Mouse (Mus musculus) MEL (cell line): ENCODE results near the gene Fblim1. TPM values are rescaled to one million over a fixed set of nuclear protein-coding genes. Genes with fewer than 3 reads are reported as not detected.

Experiments used
- DNase-seq: peaks from one replicate; pipeline ENCODE4 v3.0.0; 2011; ENCODE audit warnings: low read depth, low spot score
- H3K27ac ChIP-seq: 2 replicates; pipeline ENCODE4 v1.5.1; 2012; ENCODE audit warnings: low read depth, mild to moderate bottlenecking, control low read depth, low read length, moderate library complexity; ENCODE audit not compliant: control insufficient read depth
- H3K27me3 ChIP-seq, 2 experiments: fragments of 150-350 bp in 1 of 2; sonication (generic) in 1 of 2; 2 replicates each; pipeline ENCODE4 v1.6.1; 2012; ENCODE audit warnings: low read length in 2 of 2, mild to moderate bottlenecking in 2 of 2, improper control_type of control experiment in 1 of 2, moderate library complexity in 1 of 2; ENCODE audit not compliant: insufficient read depth in 2 of 2, control insufficient read depth in 1 of 2
- H3K36me3 ChIP-seq, 2 experiments: 2 replicates each; pipeline ENCODE4 v1.6.1; 2012 to 2014; ENCODE audit warnings: low read length in 2 of 2, improper control_type of control experiment in 1 of 2, inconsistent platforms in 1 of 2, mild to moderate bottlenecking in 1 of 2; ENCODE audit not compliant: insufficient read depth in 2 of 2, control insufficient read depth in 1 of 2
- H3K4me1 ChIP-seq, 2 experiments: fragments of 150-350 bp in 1 of 2; sonication (generic) in 1 of 2; 2 replicates each; pipeline ENCODE4 v1.6.1; 2012; ENCODE audit warnings: low read length in 2 of 2, improper control_type of control experiment in 1 of 2, mild to moderate bottlenecking in 1 of 2; ENCODE audit not compliant: insufficient read depth in 2 of 2, control insufficient read depth in 1 of 2
- H3K4me3 ChIP-seq, 2 experiments: fragments of 150-350 bp in 1 of 2; sonication (generic) in 1 of 2; 2 replicates each; pipeline ENCODE4 v1.5.1; 2012; ENCODE audit warnings: low read depth in 2 of 2, low read length in 2 of 2, mild to moderate bottlenecking in 2 of 2, moderate library complexity in 2 of 2, control low read depth in 1 of 2, improper control_type of control experiment in 1 of 2; ENCODE audit not compliant: control insufficient read depth in 1 of 2, insufficient read depth in 1 of 2
- H3K79me2 ChIP-seq: 2 replicates; pipeline ENCODE4 v1.6.1; 2012; ENCODE audit warnings: mild to moderate bottlenecking, low read length, moderate library complexity; ENCODE audit not compliant: control insufficient read depth, poor library complexity, insufficient read depth
- H3K9ac ChIP-seq: 2 replicates; pipeline ENCODE4 v1.6.1; 2012; ENCODE audit warnings: low read depth, mild to moderate bottlenecking, control low read depth, low read length, moderate library complexity; ENCODE audit not compliant: control insufficient read depth, poor library complexity, severe bottlenecking
- H3K9me3 ChIP-seq: fragments of 150-350 bp; sonication (generic); replicated peaks from 2 replicates; pipeline ENCODE4 v1.6.1; 2012; ENCODE audit warnings: mild to moderate bottlenecking, low read length, improper control_type of control experiment, moderate library complexity; ENCODE audit not compliant: insufficient read depth
- BHLHE40 ChIP-seq: IDR thresholded peaks from 2 replicates; pipeline ENCODE4 v1.6.1; 2012; ENCODE audit warnings: low read depth, mild to moderate bottlenecking, inconsistent platforms, low read length, improper control_type of control experiment, borderline replicate concordance
- CHD1 ChIP-seq: IDR thresholded peaks from 2 replicates; pipeline ENCODE4 v1.6.1; 2012; ENCODE audit warnings: low read depth, mild to moderate bottlenecking, inconsistent platforms, low read length, improper control_type of control experiment
- CHD2 ChIP-seq: IDR thresholded peaks from 2 replicates; pipeline ENCODE4 v1.6.1; 2011; ENCODE audit warnings: low read length, improper control_type of control experiment
- ELF1 ChIP-seq: IDR thresholded peaks from 2 replicates; pipeline ENCODE4 v1.6.1; 2014; ENCODE audit warnings: low read depth, mild to moderate bottlenecking, inconsistent platforms, low read length, improper control_type of control experiment, moderate library complexity
- EP300 ChIP-seq, 2 experiments: IDR thresholded peaks; 2 replicates each; pipeline ENCODE4 v1.6.1; 2011; ENCODE audit warnings: improper control_type of control experiment in 2 of 2, low read length in 2 of 2, low read depth in 1 of 2, mild to moderate bottlenecking in 1 of 2
- ETS1 ChIP-seq: IDR thresholded peaks from 2 replicates; pipeline ENCODE4 v1.6.1; 2012; ENCODE audit warnings: low read depth, mild to moderate bottlenecking, inconsistent platforms, low read length, improper control_type of control experiment, moderate library complexity
- GABPA ChIP-seq: IDR thresholded peaks from 2 replicates; pipeline ENCODE4 v1.6.1; 2012; ENCODE audit warnings: low read depth, mild to moderate bottlenecking, inconsistent platforms, low read length, improper control_type of control experiment, moderate library complexity
- JUND ChIP-seq: IDR thresholded peaks from 2 replicates; pipeline ENCODE4 v1.6.1; 2011; ENCODE audit warnings: low read depth, mild to moderate bottlenecking, improper control_type of control experiment, low read length
- MAX ChIP-seq: IDR thresholded peaks from 2 replicates; pipeline ENCODE4 v1.6.1; 2011; ENCODE audit warnings: low read length, improper control_type of control experiment
- MAZ ChIP-seq: IDR thresholded peaks from 2 replicates; pipeline ENCODE4 v1.6.1; 2012; ENCODE audit warnings: low read depth, mild to moderate bottlenecking, inconsistent platforms, low read length, improper control_type of control experiment
- MEF2A ChIP-seq: IDR thresholded peaks from 2 replicates; pipeline ENCODE4 v1.6.1; 2014; ENCODE audit warnings: low read depth, mild to moderate bottlenecking, inconsistent platforms, low read length, improper control_type of control experiment; ENCODE audit not compliant: poor library complexity, insufficient replicate concordance, severe bottlenecking; ENCODE audit errors: extremely low read depth
- MXI1 ChIP-seq: IDR thresholded peaks from 2 replicates; pipeline ENCODE4 v1.6.1; 2011; ENCODE audit warnings: mild to moderate bottlenecking, low read depth, low read length, improper control_type of control experiment
- MYB ChIP-seq: IDR thresholded peaks from 2 replicates; pipeline ENCODE4 v1.6.1; 2011; ENCODE audit warnings: mild to moderate bottlenecking, low read depth, low read length, improper control_type of control experiment
- NELFE ChIP-seq: IDR thresholded peaks from 2 replicates; pipeline ENCODE4 v1.6.1; 2011; ENCODE audit warnings: low read depth, low read length, improper control_type of control experiment
- NRF1 ChIP-seq: IDR thresholded peaks from 2 replicates; pipeline ENCODE4 v1.6.1; 2014; ENCODE audit warnings: low read depth, mild to moderate bottlenecking, inconsistent platforms, low read length, improper control_type of control experiment, moderate library complexity; ENCODE audit not compliant: poor library complexity, insufficient read depth, severe bottlenecking
- POLR2AphosphoS2 ChIP-seq: IDR thresholded peaks from 2 replicates; pipeline ENCODE4 v1.6.1; 2011; ENCODE audit warnings: low read length, improper control_type of control experiment
- RAD21 ChIP-seq: IDR thresholded peaks from 2 replicates; pipeline ENCODE4 v1.6.1; 2011; ENCODE audit warnings: mild to moderate bottlenecking, low read depth, low read length, improper control_type of control experiment
- RCOR1 ChIP-seq: IDR thresholded peaks from 2 replicates; pipeline ENCODE4 v1.6.1; 2012; ENCODE audit warnings: low read depth, mild to moderate bottlenecking, inconsistent platforms, low read length, improper control_type of control experiment
- SMC3 ChIP-seq: IDR thresholded peaks from 2 replicates; pipeline ENCODE4 v1.6.1; 2011; ENCODE audit warnings: low read depth, low read length, improper control_type of control experiment
- TCF12 ChIP-seq: IDR thresholded peaks from 2 replicates; pipeline ENCODE4 v1.6.1; 2014; ENCODE audit warnings: low read depth, mild to moderate bottlenecking, inconsistent platforms, low read length, improper control_type of control experiment, moderate library complexity
- USF1 ChIP-seq: IDR thresholded peaks from 2 replicates; pipeline ENCODE4 v1.6.1; 2014; ENCODE audit warnings: low read depth, mild to moderate bottlenecking, inconsistent platforms, low read length, improper control_type of control experiment, moderate library complexity
- ZMIZ1 ChIP-seq: IDR thresholded peaks from 2 replicates; pipeline ENCODE4 v1.6.1; 2012; ENCODE audit warnings: low read depth, mild to moderate bottlenecking, inconsistent platforms, low read length, improper control_type of control experiment, moderate library complexity
- ZNF384 ChIP-seq: IDR thresholded peaks from 2 replicates; pipeline ENCODE4 v1.6.1; 2012; ENCODE audit warnings: low read depth, mild to moderate bottlenecking, inconsistent platforms, low read length, improper control_type of control experiment
- polyA plus RNA-seq, 2 experiments: library from polyadenylated mRNA; stranded (reverse) in 1 of 2; unstranded in 1 of 2; fragments of >175 nt in 1 of 2; fragments of >200 nt in 1 of 2; gene quantifications; 2 replicates each; pipeline versions ENCODE4 v1.2.1 to v1.2.4; 2012; ENCODE audit warnings: low replicate concordance in 2 of 2, low read depth in 1 of 2; ENCODE audit not compliant: insufficient read length in 2 of 2, insufficient read depth in 1 of 2, missing spikeins in 1 of 2
- total RNA-seq: library from RNA; depleted of rRNA; stranded (reverse); fragments of 300-350 nt; gene quantifications from 2 replicates; pipeline ENCODE4 v1.2.3, GENCODE M21; 2012

Fblim1 gene
- total and polyA plus RNA-seq, 3 experiments: not detected

GRCm38 (mm10) chr4:141605421-141605820, 475 bp downstream of the Fblim1 start (continued):
- no peak for TF ChIP-seq ZNF384

DNA sequence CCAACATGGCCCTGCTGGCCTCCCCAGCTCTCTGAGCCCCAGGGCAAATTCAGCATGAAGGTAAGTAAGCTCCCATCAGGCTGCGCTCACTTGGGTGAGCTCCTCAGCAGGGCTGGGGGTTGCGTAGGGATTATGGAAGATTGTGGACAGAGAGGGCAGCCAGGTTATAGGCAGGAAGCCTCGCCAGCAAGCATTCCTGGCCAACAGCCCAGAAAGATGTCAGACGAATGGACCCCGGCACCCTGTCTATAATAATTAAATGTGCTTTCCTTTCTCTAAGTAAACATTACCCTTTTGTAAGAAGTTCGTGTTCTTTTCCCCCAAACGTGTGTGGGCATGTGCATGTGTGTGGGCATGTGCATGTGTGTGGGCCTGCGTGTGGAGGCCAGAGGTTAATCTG, 1.4 kb downstream of the Fblim1 start:
- no peak for TF ChIP-seq USF1
- TF ChIP-seq JUND: no peak
- TF ChIP-seq TCF12: no peak
- TF ChIP-seq NRF1: no peak
- TF ChIP-seq ELF1: no peak
- TF ChIP-seq ZMIZ1: no peak
- no peak for TF ChIP-seq SMC3
- no peak for TF ChIP-seq MXI1
- no peak for TF ChIP-seq MYB
- TF ChIP-seq RCOR1: no peak
- no peak for TF ChIP-seq MEF2A
- TF ChIP-seq CHD2: no peak
- TF ChIP-seq GABPA: no peak
- TF ChIP-seq EP300 (IDR thresholded peaks at IDR 0.05; ENCODE audit: low read depth in 1 of 2, low read length in 2 of 2): no peak
- TF ChIP-seq CHD1: no peak
- TF ChIP-seq BHLHE40: no peak
- no peak for TF ChIP-seq ETS1
- no peak for TF ChIP-seq MAX
- no peak for TF ChIP-seq POLR2AphosphoS2
- H3K9ac ChIP-seq: no peak overlapping the region
- no peak overlapping the region for H3K4me3 ChIP-seq
- H3K4me1 ChIP-seq: no peaks in the 10 kb centered on the region
- H3K9me3 ChIP-seq: no peaks in the 10 kb centered on the region
- no peak for DNase-seq
- H3K36me3 ChIP-seq: no peaks in the 10 kb centered on the region
- no peaks in the 10 kb centered on the region; a peak in 1 of 4 replicates for H3K27me3 ChIP-seq
- no peak overlapping the region for H3K27ac ChIP-seq
- no peaks in the 10 kb centered on the region for H3K79me2 ChIP-seq

GRCm38 (mm10) chr4:141603921-141604320, 2.0 kb downstream of the Fblim1 start:
- TF ChIP-seq MAZ (no peak), MXI1 (no peak), MEF2A (no peak), NELFE (no peak), SMC3 (no peak), POLR2AphosphoS2 (no peak), CHD1 (no peak), GABPA (no peak), RAD21 (no peak), ETS1 (no peak)
- TF ChIP-seq, all 39 proteins: peak for 0
- no peak for DNase-seq
- H3K27ac ChIP-seq: no peak overlapping the region
- H3K36me3 ChIP-seq: no peaks in the 10 kb centered on the region
- H3K4me3 ChIP-seq: no peak overlapping the region
- no peak overlapping the region for H3K9ac ChIP-seq
- no peaks in the 10 kb centered on the region; a peak in 1 of 4 replicates for H3K27me3 ChIP-seq
- no peaks in the 10 kb centered on the region for H3K4me1 ChIP-seq
- H3K79me2 ChIP-seq: no peaks in the 10 kb centered on the region
- no peaks in the 10 kb centered on the region for H3K9me3 ChIP-seq
